Mouse (Mus musculus) right cerebral cortex, postnatal 25 days (tissue): Measurements from ENCODE around the gene Arid3a.
A peak's percentile ranks its signal among the peaks of the same experiment; 100 is the strongest.
"Not testable (repeated sequence)": the region's sequence is repeated elsewhere in the genome, so short reads cannot be mapped to it uniquely, and the experiment has no call there.

Experiments used
- DNase-seq: peaks from one replicate; pipeline ENCODE4 v3.0.0; 2022

Arid3a gene

GRCm38 (mm10) chr10:79926491-79927323, at the start of gene Arid3a:
Gene Arid3a, plus strand, starts transcription at chr10:79927043.
- peak; percentile 88 for DNase-seq

GRCm38 (mm10) chr10:79877174-79877573, 49.7 kb upstream of the Arid3a start:
- DNase-seq: no peak

- no peak for DNase-seq
Observed at GRCm38 (mm10) chr10:79877757-79878156, 49.1 kb upstream of the Arid3a start.

GRCm38 (mm10) chr10:79879527-79879926, 47.3 kb upstream of the Arid3a start:
- DNase-seq: no peak

- no peak for DNase-seq
Observed at GRCm38 (mm10) chr10:79880721-79881120, 46.1 kb upstream of the Arid3a start.

GRCm38 (mm10) chr10:79881981-79882380, 44.9 kb upstream of the Arid3a start:
- DNase-seq: no peak

GRCm38 (mm10) chr10:79883297-79884084, 43.4 kb upstream of the Arid3a start:
- DNase-seq: peak; percentile 75

GRCm38 (mm10) chr10:79884446-79884845, 42.4 kb upstream of the Arid3a start:
- DNase-seq: no peak

- DNase-seq: not testable (repeated sequence)
Observed at GRCm38 (mm10) chr10:79884938-79885337, 41.9 kb upstream of the Arid3a start.

- no peak for DNase-seq
Observed at GRCm38 (mm10) chr10:79886054-79886453, 40.8 kb upstream of the Arid3a start, which contains the start of gene Elane. Gene Elane, plus strand, starts transcription at chr10:79886247.

- DNase-seq: no peak
Observed at GRCm38 (mm10) chr10:79886611-79887010, 40.2 kb upstream of the Arid3a start.

- DNase-seq: no peak
Observed at GRCm38 (mm10) chr10:79889386-79889785, 37.5 kb upstream of the Arid3a start.

- DNase-seq: no peak
Observed at GRCm38 (mm10) chr10:79890670-79891069, 36.2 kb upstream of the Arid3a start, which contains the start of gene Cfd. Gene Cfd, plus strand, starts transcription at chr10:79890853.

GRCm38 (mm10) chr10:79892451-79893118, 34.3 kb upstream of the Arid3a start:
- DNase-seq: peak; percentile 72

GRCm38 (mm10) chr10:79896306-79896705, 30.5 kb upstream of the Arid3a start:
- no peak for DNase-seq

GRCm38 (mm10) chr10:79896814-79897213, 30.0 kb upstream of the Arid3a start:
- no peak for DNase-seq

- no peak for DNase-seq
Observed at GRCm38 (mm10) chr10:79897316-79898245, 29.3 kb upstream of the Arid3a start.

GRCm38 (mm10) chr10:79900951-79901410, 25.9 kb upstream of the Arid3a start:
- peak; percentile 85 for DNase-seq

- DNase-seq: no peak
Observed at GRCm38 (mm10) chr10:79906712-79907111, 20.1 kb upstream of the Arid3a start.

- DNase-seq: no peak
Observed at GRCm38 (mm10) chr10:79907415-79907814, 19.4 kb upstream of the Arid3a start.

GRCm38 (mm10) chr10:79908167-79909091, 18.4 kb upstream of the Arid3a start, which contains the start of gene Med16:
Gene Med16, minus strand, starts transcription at chr10:79908923.
- peak; percentile 95 for DNase-seq
